Mouse (Mus musculus) cortical plate, adult 2 months (tissue): ENCODE measurements around the gene Nhej1.

Experiments used
- CTCF ChIP-seq: fragments of 200-500 bp; IDR thresholded peaks from 2 replicates; pipeline ENCODE4 v1.5.1; 2011; ENCODE audit warnings: mild to moderate bottlenecking, control low read depth, low read length; ENCODE audit not compliant: insufficient read depth; ENCODE audit errors: extremely low read depth
- POLR2A ChIP-seq: fragments of 200-500 bp; IDR thresholded peaks from 2 replicates; pipeline ENCODE4 v1.6.1; 2011; ENCODE audit warnings: mild to moderate bottlenecking, low read length, control low read depth; ENCODE audit not compliant: insufficient read depth; ENCODE audit errors: extremely low read depth

GRCm38 (mm10) chr1:74950576-74951490, 174.2 kb downstream of the Nhej1 start:
- TF ChIP-seq CTCF (no peak), POLR2A (no peak)
